Mouse (Mus musculus) embryonic fibroblast, embryonic 13.5 days (primary cell): ENCODE measurements around the gene Gipc3. TPM values are rescaled to one million over a fixed set of nuclear protein-coding genes. Genes with fewer than 3 reads are reported as not detected.
A peak's percentile ranks its signal among the peaks of the same experiment; 100 is the strongest.

ENCODE experiments used
- H3K27ac ChIP-seq: 2 replicates; pipeline ENCODE4 v1.5.1; 2012; ENCODE audit warnings: low read length, control low read depth, inconsistent platforms; ENCODE audit not compliant: insufficient read depth
- H3K4me1 ChIP-seq: 2 replicates; pipeline ENCODE4 v1.6.1; 2011; ENCODE audit warnings: low read length; ENCODE audit not compliant: control insufficient read depth, insufficient read depth
- H3K4me3 ChIP-seq: 2 replicates; pipeline ENCODE4 v1.5.1; 2011; ENCODE audit warnings: mild to moderate bottlenecking, control low read depth, low read length; ENCODE audit not compliant: insufficient read depth
- CTCF ChIP-seq: IDR thresholded peaks from 2 replicates; pipeline ENCODE4 v1.5.1; 2011; ENCODE audit warnings: mild to moderate bottlenecking, control low read depth, low read length, moderate library complexity, borderline replicate concordance; ENCODE audit not compliant: insufficient read depth
- POLR2A ChIP-seq: IDR thresholded peaks from 2 replicates; pipeline ENCODE4 v1.6.1; 2011; ENCODE audit warnings: low read depth, mild to moderate bottlenecking, control low read depth, low read length, moderate library complexity
- polyA plus RNA-seq: library from polyadenylated mRNA; stranded (reverse); fragments of >200 nt; gene quantifications from 2 replicates; pipeline ENCODE4 v1.2.4, GENCODE M21; 2011; ENCODE audit warnings: low read depth; ENCODE audit not compliant: missing spikeins, insufficient read length

The Gipc3 gene
- polyA plus RNA-seq, 1 experiment, result 0.39 TPM

GRCm38 (mm10) chr10:81334324-81334723, 8.7 kb downstream of the Gipc3 start:
- Histone ChIP-seq H3K27ac (no peak overlapping the region), H3K4me1 (peaks cover 4% of the 10 kb centered on the region), H3K4me3 (no peak overlapping the region)
- TF ChIP-seq CTCF (no peak), POLR2A (no peak)

GRCm38 (mm10) chr10:81332277-81332676, 10.8 kb downstream of the Gipc3 start:
- no peak overlapping the region for H3K4me3 ChIP-seq
- H3K27ac ChIP-seq, result no peak overlapping the region
- no peak for TF ChIP-seq CTCF
- no peak for TF ChIP-seq POLR2A
- H3K4me1 ChIP-seq, result peaks cover 7% of the 10 kb centered on the region

GRCm38 (mm10) chr10:81330007-81330406, 13.1 kb downstream of the Gipc3 start:
- Histone ChIP-seq H3K4me3 (no peak overlapping the region), H3K27ac (peak overlapping the region; percentile 62), H3K4me1 (peaks cover 6% of the 10 kb centered on the region)
- TF ChIP-seq CTCF (no peak), POLR2A (no peak)

GRCm38 (mm10) chr10:81329194-81329975, 13.7 kb downstream of the Gipc3 start:
- peaks cover 4% of the 10 kb centered on the region; the same call in 1 of the 2 replicates for H3K4me1 ChIP-seq
- no peak overlapping the region for H3K4me3 ChIP-seq

GRCm38 (mm10) chr10:81328386-81328785, 14.7 kb downstream of the Gipc3 start, which contains the start of gene Tbxa2r:
TSS of gene Tbxa2r (plus strand) at chr10:81328731.
- TF ChIP-seq POLR2A (peak; percentile 33; the same call in 1 of the 2 replicates), CTCF (no peak)
- Histone ChIP-seq H3K27ac (peak within 1 kb of the TSS; percentile 71), H3K4me3 (no peak within 1 kb of the TSS), H3K4me1 (peaks cover 4% of the 10 kb centered on the region; the same call in 1 of the 2 replicates)

More at GRCm38 (mm10) chr10:81329194-81329975, 13.7 kb downstream of the Gipc3 start:
- H3K27ac ChIP-seq, result peak overlapping the region; percentile 71
- TF ChIP-seq POLR2A (peak; percentile 59), CTCF (no peak)

- no peak overlapping the region for H3K4me3 ChIP-seq
- TF ChIP-seq CTCF, result no peak
- no peak for TF ChIP-seq POLR2A
- no peak overlapping the region for H3K27ac ChIP-seq
- peaks cover 4% of the 10 kb centered on the region; the same call in 1 of the 2 replicates for H3K4me1 ChIP-seq
Observed at GRCm38 (mm10) chr10:81327959-81328358, 15.1 kb downstream of the Gipc3 start.

- TF ChIP-seq POLR2A (no peak), CTCF (no peak)
- H3K4me3 ChIP-seq, result no peak overlapping the region
- no peak overlapping the region for H3K27ac ChIP-seq
- peaks cover 4% of the 10 kb centered on the region; the same call in 1 of the 2 replicates for H3K4me1 ChIP-seq
Observed at GRCm38 (mm10) chr10:81326858-81327257, 16.2 kb downstream of the Gipc3 start.

GRCm38 (mm10) chr10:81325781-81326180, 17.3 kb downstream of the Gipc3 start:
- Histone ChIP-seq H3K27ac (no peak overlapping the region), H3K4me3 (no peak overlapping the region), H3K4me1 (peaks cover 4% of the 10 kb centered on the region; the same call in 1 of the 2 replicates)
- no peak for TF ChIP-seq CTCF

- Histone ChIP-seq H3K27ac (no peak overlapping the region), H3K4me1 (peaks cover 4% of the 10 kb centered on the region; the same call in 1 of the 2 replicates), H3K4me3 (no peak overlapping the region)
- TF ChIP-seq POLR2A (no peak), CTCF (no peak)
Observed at GRCm38 (mm10) chr10:81325176-81325575, 17.9 kb downstream of the Gipc3 start.
